Mouse (Mus musculus) CH12.LX (cell line): Measurements from ENCODE around the gene Ttn. TPM values are rescaled to one million over a fixed set of nuclear protein-coding genes. Genes with fewer than 3 reads are reported as not detected.

ENCODE experiments used
- DNase-seq: peaks from one replicate; pipeline ENCODE4 v3.0.0-alpha.2; 2013; ENCODE audit errors: extremely low read depth
- H3K27ac ChIP-seq: 2 replicates; pipeline ENCODE4 v1.5.1; 2012; ENCODE audit warnings: low read depth, mild to moderate bottlenecking, control low read depth, moderate library complexity; ENCODE audit not compliant: insufficient read depth
- H3K27me3 ChIP-seq: replicated peaks from 2 replicates; pipeline ENCODE3; 2012; ENCODE audit warnings: inconsistent platforms
- H3K36me3 ChIP-seq, 2 experiments: replicated peaks in 1 of 2; 2 replicates each; pipeline versions ENCODE3 to v1.6.1; 2012; ENCODE audit warnings: inconsistent platforms in 1 of 2, low read length in 1 of 2, mild to moderate bottlenecking in 1 of 2, mixed read lengths in 1 of 2, moderate library complexity in 1 of 2; ENCODE audit not compliant: control insufficient read depth in 1 of 2, insufficient read depth in 1 of 2
- H3K4me1 ChIP-seq, 2 experiments: 2 replicates each; pipeline ENCODE4 v1.6.1; 2012; ENCODE audit warnings: inconsistent platforms in 1 of 2, moderate library complexity in 1 of 2; ENCODE audit not compliant: insufficient read depth in 2 of 2, control insufficient read depth in 1 of 2
- H3K4me2 ChIP-seq: 2 replicates; pipeline ENCODE4 v1.6.1; 2012; ENCODE audit warnings: low read depth, mild to moderate bottlenecking, control low read depth; ENCODE audit not compliant: poor library complexity, insufficient read depth, severe bottlenecking
- H3K4me3 ChIP-seq, 3 experiments: fragments of 150-350 bp in 1 of 3; sonication (generic) in 1 of 3; replicated peaks in 1 of 3; 2 replicates each; pipeline versions ENCODE3 to v1.5.1; 2011 to 2012; ENCODE audit warnings: low read depth in 2 of 3, low read length in 2 of 3, mild to moderate bottlenecking in 2 of 3, moderate library complexity in 2 of 3, control low read depth in 1 of 3, improper control_type of control experiment in 1 of 3, inconsistent platforms in 1 of 3, mixed read lengths in 1 of 3; ENCODE audit not compliant: poor library complexity in 1 of 3
- H3K79me2 ChIP-seq: replicated peaks from 2 replicates; pipeline ENCODE4 v1.6.1; 2012; ENCODE audit warnings: mild to moderate bottlenecking, moderate library complexity; ENCODE audit not compliant: control insufficient read depth, poor library complexity, insufficient read depth, severe bottlenecking; ENCODE audit errors: extremely low read depth
- H3K9ac ChIP-seq: 2 replicates; pipeline ENCODE4 v1.6.1; 2012; ENCODE audit warnings: low read depth, mild to moderate bottlenecking, control low read depth, moderate library complexity; ENCODE audit not compliant: insufficient read depth
- H3K9me3 ChIP-seq: replicated peaks from 2 replicates; pipeline ENCODE3; 2012; ENCODE audit warnings: low read length, inconsistent platforms, mixed read lengths
- BHLHE40 ChIP-seq: IDR thresholded peaks from 2 replicates; pipeline ENCODE4 v1.6.1; 2011; ENCODE audit warnings: mild to moderate bottlenecking, low read depth, low read length, improper control_type of control experiment
- CHD1 ChIP-seq: IDR thresholded peaks from 2 replicates; pipeline ENCODE4 v1.6.1; 2012; ENCODE audit warnings: low read depth, low read length, improper control_type of control experiment, inconsistent platforms
- CTCF ChIP-seq, 2 experiments: IDR thresholded peaks in 1 of 2; conservative IDR thresholded peaks in 1 of 2; 2 replicates each; pipeline ENCODE4 v1.5.1; 2011 to 2012; ENCODE audit warnings: low read depth in 2 of 2, low read length in 2 of 2, improper control_type of control experiment in 1 of 2, inconsistent platforms in 1 of 2, mild to moderate bottlenecking in 1 of 2, moderate library complexity in 1 of 2
- ELF1 ChIP-seq: IDR thresholded peaks from 2 replicates; pipeline ENCODE4 v1.6.1; 2014; ENCODE audit warnings: low read depth, mild to moderate bottlenecking, inconsistent platforms, low read length, improper control_type of control experiment
- EP300 ChIP-seq: IDR thresholded peaks from 2 replicates; pipeline ENCODE4 v1.6.1; 2011; ENCODE audit warnings: low read length, improper control_type of control experiment
- ETS1 ChIP-seq: conservative IDR thresholded peaks from 2 replicates; pipeline ENCODE4 v1.6.1; 2012; ENCODE audit warnings: low read depth, mild to moderate bottlenecking, inconsistent platforms, low read length, improper control_type of control experiment, moderate library complexity
- HCFC1 ChIP-seq: IDR thresholded peaks from 2 replicates; pipeline ENCODE4 v1.6.1; 2012; ENCODE audit warnings: low read depth, mild to moderate bottlenecking, inconsistent platforms, low read length, improper control_type of control experiment
- IRF4 ChIP-seq: IDR thresholded peaks from 2 replicates; pipeline ENCODE4 v1.6.1; 2014; ENCODE audit warnings: low read depth, mild to moderate bottlenecking, inconsistent platforms, low read length, improper control_type of control experiment
- KAT2A ChIP-seq: IDR thresholded peaks from 2 replicates; pipeline ENCODE4 v1.6.1; 2012; ENCODE audit warnings: low read length, improper control_type of control experiment, inconsistent platforms; ENCODE audit not compliant: insufficient replicate concordance
- MAZ ChIP-seq: IDR thresholded peaks from 2 replicates; pipeline ENCODE4 v1.6.1; 2012; ENCODE audit warnings: low read depth, mild to moderate bottlenecking, inconsistent platforms, low read length, improper control_type of control experiment, moderate library complexity
- MEF2A ChIP-seq: IDR thresholded peaks from 2 replicates; pipeline ENCODE4 v1.6.1; 2014; ENCODE audit warnings: low read depth, mild to moderate bottlenecking, inconsistent platforms, low read length, improper control_type of control experiment, borderline replicate concordance
- MXI1 ChIP-seq: IDR thresholded peaks from 2 replicates; pipeline ENCODE4 v1.6.1; 2011; ENCODE audit warnings: mild to moderate bottlenecking, low read depth, low read length, improper control_type of control experiment
- MYC ChIP-seq: IDR thresholded peaks from 2 replicates; pipeline ENCODE4 v1.6.1; 2011; ENCODE audit warnings: low read depth, mild to moderate bottlenecking, improper control_type of control experiment, low read length
- PAX5 ChIP-seq: IDR thresholded peaks from 2 replicates; pipeline ENCODE4 v1.6.1; 2012; ENCODE audit warnings: low read length, inconsistent platforms, mixed read lengths
- POLR2AphosphoS2 ChIP-seq: IDR thresholded peaks from 2 replicates; pipeline ENCODE4 v1.6.1; 2011; ENCODE audit warnings: low read depth, low read length, improper control_type of control experiment
- RAD21 ChIP-seq: IDR thresholded peaks from 2 replicates; pipeline ENCODE4 v1.6.1; 2011; ENCODE audit warnings: low read depth, mild to moderate bottlenecking, low read length, improper control_type of control experiment, moderate library complexity
- TCF12 ChIP-seq: IDR thresholded peaks from 2 replicates; pipeline ENCODE4 v1.6.1; 2014; ENCODE audit warnings: low read depth, mild to moderate bottlenecking, inconsistent platforms, low read length, improper control_type of control experiment
- USF2 ChIP-seq: conservative IDR thresholded peaks from 2 replicates; pipeline ENCODE4 v1.6.1; 2011; ENCODE audit warnings: low read depth, low read length, improper control_type of control experiment
- ZC3H11A ChIP-seq: IDR thresholded peaks from 2 replicates; pipeline ENCODE4 v1.6.1; 2012; ENCODE audit warnings: low read depth, mild to moderate bottlenecking, inconsistent platforms, low read length, improper control_type of control experiment
- ZNF384 ChIP-seq: IDR thresholded peaks from 2 replicates; pipeline ENCODE4 v1.6.1; 2012; ENCODE audit warnings: low read depth, low read length, improper control_type of control experiment, inconsistent platforms
- dilution Hi-C: fragments of 300-500 bp; cut with MboI; formaldehyde crosslinking; loops from 2 replicates; pipeline ENCODE4 v1.14.3; 2020; ENCODE audit warnings: low sequenced_read_pairs; ENCODE audit not compliant: extremely low pct_unique_long_range_greater_than_20kb, extremely low pct_ligation_motif_present
- in situ Hi-C: fragments of 300-500 bp; cut with MboI; formaldehyde crosslinking; loops from 3 replicates; pipeline ENCODE4 v1.14.3; 2019; ENCODE audit warnings: low sequenced_read_pairs, low pct_ligation_motif_present, low pct_unique_long_range_greater_than_20kb, mixed read lengths
- polyA plus RNA-seq: library from polyadenylated mRNA; unstranded; fragments of >175 nt; gene quantifications from 2 replicates; pipeline ENCODE4 v1.2.1, GENCODE M21; 2012; ENCODE audit warnings: low read depth; ENCODE audit not compliant: insufficient read length
- total RNA-seq, 2 experiments: library from RNA; depleted of rRNA; stranded (reverse); fragments of 300-350 nt in 1 of 2; fragments of >200 nt in 1 of 2; gene quantifications; 2 replicates each; pipeline ENCODE4 v1.2.3; 2012 to 2014

Ttn gene
- total and polyA plus RNA-seq, 3 experiments: 0.23 to 4.2 (median 0.60) TPM

DNA sequence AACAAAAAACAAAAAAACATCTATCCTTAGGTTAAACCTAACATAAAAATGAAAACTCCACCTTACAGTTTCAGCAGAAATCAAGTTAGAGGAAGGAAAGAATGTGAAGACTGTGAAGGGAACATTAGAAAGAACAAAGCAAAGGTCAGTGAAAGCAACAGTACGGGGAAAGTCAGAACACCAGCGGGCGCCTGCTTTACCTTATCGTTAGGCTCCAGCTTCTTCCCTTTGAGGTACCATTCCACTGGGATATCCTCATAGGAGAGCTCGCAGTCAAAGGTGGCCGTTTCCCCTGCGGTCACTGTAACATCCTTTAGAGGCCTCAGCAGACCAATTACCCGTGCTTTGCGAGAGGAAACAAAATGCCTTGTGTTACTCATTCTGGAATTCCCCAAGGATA, 175.5 kb downstream of the Ttn start:
- Histone ChIP-seq H3K27me3 (no peaks in the 10 kb centered on the region), H3K4me1 (peaks cover 1 to 30% of the 10 kb centered on the region in 2 experiments; a peak in 3 of 4 replicates), H3K27ac (no peak overlapping the region), H3K9ac (no peak overlapping the region), H3K36me3 (peaks cover 3 to 20% of the 10 kb centered on the region in 2 experiments), H3K4me2 (no peak overlapping the region), H3K79me2 (no peaks in the 10 kb centered on the region; the same call in 1 of the 2 replicates), H3K9me3 (no peaks in the 10 kb centered on the region), H3K4me3 (peak overlapping the region in 1 of 3 experiments; percentile 23)
- in situ Hi-C loops: no loop called here
- no peak for DNase-seq
- TF ChIP-seq ELF1: no peak
- 0 out of 2 replicates have a peak, but pooled peaks have one; percentile 9 for TF ChIP-seq IRF4
- dilution Hi-C loops: no loop called here

DNA sequence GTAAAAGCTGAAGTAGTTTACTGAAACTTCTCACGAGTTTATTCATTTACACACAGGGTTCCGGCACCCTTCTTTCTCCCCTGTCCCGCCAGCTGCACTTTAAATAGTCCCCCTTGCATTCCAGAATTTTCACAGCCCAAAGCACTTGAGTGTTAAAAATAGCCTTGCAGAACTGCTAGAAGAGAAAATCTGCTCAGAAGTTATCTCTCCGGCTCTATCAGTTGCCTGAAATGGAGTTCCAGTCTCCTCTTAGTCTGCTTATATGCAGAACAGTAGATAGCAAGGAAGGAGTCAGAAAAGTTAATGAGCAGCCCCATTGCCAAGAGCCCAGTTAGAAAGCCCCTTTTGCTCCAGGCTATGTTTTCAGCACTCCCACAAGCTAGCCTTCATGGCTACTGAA, 176.0 kb downstream of the Ttn start:
- Histone ChIP-seq H3K36me3 (peaks cover 3 to 20% of the 10 kb centered on the region in 2 experiments), H3K4me1 (peaks cover 2 to 35% of the 10 kb centered on the region in 2 experiments; a peak in 3 of 4 replicates), H3K27ac (no peak overlapping the region), H3K79me2 (no peaks in the 10 kb centered on the region; the same call in 1 of the 2 replicates), H3K9ac (no peak overlapping the region), H3K9me3 (no peaks in the 10 kb centered on the region), H3K27me3 (no peaks in the 10 kb centered on the region), H3K4me3 (peak overlapping the region in 1 of 3 experiments; percentile 22), H3K4me2 (peak overlapping the region; percentile 70; the same call in 1 of the 2 replicates)
- no peak for DNase-seq
- TF ChIP-seq MYC (no peak), IRF4 (peak; percentile 16; the same call in 1 of the 2 replicates), MEF2A (0 out of 2 replicates have a peak, but pooled peaks have one; percentile 19), MAZ (no peak), TCF12 (no peak), ETS1 (0 out of 2 replicates have a peak, but pooled peaks have one; percentile 9), BHLHE40 (peak; percentile 26; the same call in 1 of the 2 replicates)
- dilution Hi-C loops (no loop called here), in situ Hi-C loops (no loop called here)

DNA sequence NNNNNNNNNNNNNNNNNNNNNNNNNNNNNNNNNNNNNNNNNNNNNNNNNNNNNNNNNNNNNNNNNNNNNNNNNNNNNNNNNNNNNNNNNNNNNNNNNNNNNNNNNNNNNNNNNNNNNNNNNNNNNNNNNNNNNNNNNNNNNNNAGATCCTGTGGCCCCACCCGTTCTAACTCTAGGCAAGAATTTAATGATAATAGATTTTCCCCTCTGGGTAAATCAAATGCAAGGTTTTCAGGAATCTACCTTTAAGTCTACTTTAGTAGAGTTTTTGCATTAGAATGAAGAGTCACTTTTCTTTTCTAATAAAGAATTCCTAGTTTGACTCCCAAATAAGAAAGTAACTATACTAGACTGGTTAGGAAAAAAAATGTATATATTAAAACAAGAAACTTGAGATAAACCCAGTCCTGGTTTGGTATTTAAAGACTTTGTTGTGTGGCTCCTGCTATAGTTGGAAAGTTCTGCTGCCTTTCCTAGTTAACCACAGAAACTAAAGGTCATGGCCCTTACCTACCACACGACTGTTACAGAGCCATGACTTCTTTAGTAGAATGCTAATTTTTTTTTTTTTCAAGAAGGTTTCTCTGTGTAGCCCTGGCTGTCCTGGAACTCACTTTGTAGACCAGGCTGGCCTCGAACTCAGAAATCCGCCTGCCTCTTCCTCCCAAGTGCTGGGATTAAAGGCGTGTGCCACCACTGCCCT, 177.0 kb downstream of the Ttn start:
- H3K4me1 ChIP-seq: peaks cover 2 to 40% of the 10 kb centered on the region in 2 experiments; a peak in 3 of 4 replicates
- DNase-seq: no peak
- no peak overlapping the region for H3K27ac ChIP-seq
- no peaks in the 10 kb centered on the region for H3K9me3 ChIP-seq
- no peak overlapping the region for H3K4me3 ChIP-seq
- dilution Hi-C loops (no loop called here), in situ Hi-C loops (no loop called here)
- H3K36me3 ChIP-seq: peaks cover 3 to 12% of the 10 kb centered on the region in 2 experiments
- no peak overlapping the region for H3K9ac ChIP-seq
- H3K27me3 ChIP-seq: no peaks in the 10 kb centered on the region
- TF ChIP-seq RAD21: no peak
- no peak for TF ChIP-seq USF2
- TF ChIP-seq HCFC1: no peak
- TF ChIP-seq POLR2AphosphoS2: no peak
- no peak for TF ChIP-seq KAT2A
- peak; percentile 48; the same call in 1 of the 2 replicates for TF ChIP-seq IRF4
- peak; percentile 54; the same call in 1 of the 2 replicates for TF ChIP-seq EP300
- TF ChIP-seq CHD1: no peak
- 0 out of 2 replicates have a peak, but pooled peaks have one; percentile 26 for TF ChIP-seq MEF2A
- TF ChIP-seq PAX5: no peak
- no peak for TF ChIP-seq MXI1
- TF ChIP-seq BHLHE40: 0 out of 2 replicates have a peak, but pooled peaks have one; percentile 11
- peak; percentile 80 for TF ChIP-seq ZNF384
- TF ChIP-seq CTCF (conservative IDR thresholded peaks at IDR 0.05 in 1 of 2, IDR thresholded peaks at IDR 0.05 in 1 of 2; ENCODE audit: low read depth in 2 of 2, low read length in 2 of 2): no peak
- 0 out of 2 replicates have a peak, but pooled peaks have one; percentile 23 for TF ChIP-seq TCF12
- TF ChIP-seq ZC3H11A: no peak
- no peaks in the 10 kb centered on the region; the same call in 1 of the 2 replicates for H3K79me2 ChIP-seq
- H3K4me2 ChIP-seq: no peak overlapping the region
